Mouse (Mus musculus) embryo, embryonic 9.5 days (tissue): ENCODE data around the gene Dao.

Experiments
- DNase-seq: peaks from one replicate; pipeline ENCODE4 v3.0.0-alpha.2; 2017; ENCODE audit errors: extremely low spot score

Gene Dao

DNA sequence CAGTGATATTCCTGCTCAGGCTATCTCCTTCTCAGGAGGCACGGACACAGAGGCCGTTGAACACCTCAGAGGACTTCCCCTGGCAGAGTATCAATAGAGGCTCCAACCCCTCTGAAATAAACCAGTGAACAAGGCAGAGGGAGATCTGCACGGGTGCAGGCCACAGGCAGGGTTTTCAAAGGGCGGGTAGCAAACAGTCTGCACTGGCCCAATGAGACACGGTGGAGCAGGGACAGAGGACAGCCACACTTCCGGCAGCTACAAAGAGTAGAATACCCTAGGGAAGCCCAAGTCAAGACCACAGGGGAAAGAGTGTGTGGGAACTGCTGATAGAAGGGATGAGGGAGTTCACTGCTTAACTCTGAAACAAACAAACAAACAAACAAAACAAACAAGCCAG lies 20.0 kb upstream of the Dao start:
- no peak for DNase-seq

DNA sequence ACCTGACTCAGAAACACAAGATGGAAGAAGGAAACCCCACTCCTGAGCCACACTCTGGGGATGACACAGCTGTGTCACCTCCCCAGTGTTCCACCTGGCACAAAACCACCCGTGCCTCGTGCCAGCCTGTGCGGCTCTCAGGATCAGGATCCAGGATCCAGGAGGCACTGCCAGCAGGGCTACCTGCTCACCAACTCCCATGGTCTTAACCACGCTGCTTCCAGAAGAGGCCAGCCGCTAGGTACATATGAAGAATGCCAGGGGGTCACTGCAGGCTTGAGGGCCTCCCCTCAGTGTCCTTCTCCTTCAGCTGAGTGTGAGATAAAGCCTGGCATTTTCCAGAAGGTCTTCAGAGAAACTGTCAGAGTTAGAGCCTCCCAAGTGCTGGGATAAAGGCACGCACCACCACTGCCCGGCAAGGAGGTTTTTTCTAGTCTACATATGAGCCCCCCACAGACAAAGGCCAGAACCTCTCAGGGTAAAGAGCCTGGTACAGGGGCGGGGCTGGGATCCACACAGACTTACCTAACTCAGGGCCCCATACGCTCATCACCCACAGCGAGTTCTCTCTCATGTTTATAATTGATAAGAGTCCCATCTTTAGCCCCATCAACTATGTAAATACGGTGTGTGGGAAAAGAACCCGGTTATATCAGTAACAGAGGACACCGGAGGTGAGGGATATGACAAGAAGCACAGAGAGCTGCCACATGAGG lies 19.3 kb upstream of the Dao start:
- no peak for DNase-seq

DNA sequence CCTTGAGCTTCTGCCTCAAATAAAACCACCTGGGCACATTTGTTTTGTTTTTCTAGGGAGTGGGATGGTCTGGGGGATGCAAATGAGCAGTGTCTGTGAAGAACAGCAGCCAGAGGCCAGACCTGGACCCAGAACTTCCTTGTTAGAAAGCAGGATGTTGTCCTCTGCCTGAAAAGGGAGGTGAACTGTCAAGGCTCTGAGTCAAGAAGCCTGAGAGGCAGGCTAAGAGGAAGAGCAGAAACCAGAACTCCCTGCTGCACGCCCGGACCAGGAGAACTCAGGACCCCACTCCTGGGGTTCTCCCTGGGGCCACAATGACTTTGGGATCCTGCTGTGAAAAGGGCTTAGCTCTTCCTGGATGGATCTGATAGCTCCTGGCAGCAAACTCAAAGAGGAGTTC lies 17.8 kb upstream of the Dao start:
- no peak for DNase-seq

DNA sequence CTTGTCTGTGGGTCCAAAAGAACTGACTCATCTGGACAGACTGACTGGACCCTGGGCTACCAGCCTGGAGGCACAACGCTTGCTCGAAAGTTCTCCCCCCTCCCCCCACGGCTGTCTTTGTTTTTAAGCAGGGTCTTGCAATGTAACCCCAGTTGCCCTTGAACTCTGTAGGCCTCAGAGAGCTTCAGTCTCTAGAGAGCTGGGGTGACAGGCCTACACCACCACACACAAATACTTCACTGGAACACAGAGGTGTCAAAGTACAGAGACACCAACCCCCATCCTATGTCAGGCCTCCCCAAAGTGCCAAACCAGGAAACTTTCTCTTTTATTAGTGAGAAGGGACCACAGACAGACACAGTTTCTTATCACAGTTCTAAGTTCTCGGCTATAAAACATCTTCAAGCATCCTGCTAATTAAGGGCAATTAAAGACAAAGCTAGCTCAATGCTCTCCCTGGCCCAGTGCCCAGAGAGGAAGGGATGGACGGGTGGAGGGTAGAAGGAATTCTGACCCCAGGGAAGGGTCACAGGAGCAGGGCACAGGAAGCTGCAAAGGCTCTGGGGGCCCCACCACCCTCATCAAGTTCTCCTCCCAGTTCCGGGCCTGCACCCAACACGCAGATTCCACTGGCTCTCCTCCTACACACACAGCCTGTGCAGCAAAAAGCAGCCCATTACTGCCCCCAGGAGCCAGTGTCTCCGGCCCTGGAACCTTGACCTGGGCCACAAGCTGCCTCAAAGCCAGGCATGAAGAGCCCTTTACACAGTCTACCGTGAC lies 17.1 kb upstream of the Dao start:
- peak; percentile 22 for DNase-seq

DNA sequence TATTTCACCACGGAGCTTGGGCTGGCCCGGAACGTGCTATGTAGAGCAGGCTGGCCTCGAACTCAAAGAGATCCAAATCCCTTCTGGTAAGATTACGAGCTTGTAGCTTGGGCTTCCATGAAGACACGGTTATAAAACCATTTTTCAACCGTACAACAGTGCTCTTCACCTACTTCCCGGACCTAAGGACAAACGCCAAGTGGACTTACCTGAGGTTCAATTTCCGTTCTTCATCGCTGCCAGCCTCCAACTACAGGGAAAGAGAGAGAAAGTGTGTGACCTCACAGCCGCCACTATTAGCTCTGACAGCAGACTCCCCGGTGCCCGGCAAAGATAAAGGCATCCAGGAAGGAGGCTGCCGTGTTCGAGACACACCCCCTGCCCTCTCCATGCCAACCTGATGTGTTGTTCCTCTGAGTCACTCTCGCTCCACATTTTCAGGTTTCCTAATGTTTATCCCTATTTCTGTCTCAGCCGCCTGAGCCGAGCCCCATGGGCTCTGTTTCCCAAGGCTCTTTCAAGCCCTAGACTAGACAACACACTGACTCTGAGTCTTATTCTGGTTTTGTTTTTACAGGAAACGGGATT lies 14.0 kb upstream of the Dao start:
- DNase-seq, result no peak

DNA sequence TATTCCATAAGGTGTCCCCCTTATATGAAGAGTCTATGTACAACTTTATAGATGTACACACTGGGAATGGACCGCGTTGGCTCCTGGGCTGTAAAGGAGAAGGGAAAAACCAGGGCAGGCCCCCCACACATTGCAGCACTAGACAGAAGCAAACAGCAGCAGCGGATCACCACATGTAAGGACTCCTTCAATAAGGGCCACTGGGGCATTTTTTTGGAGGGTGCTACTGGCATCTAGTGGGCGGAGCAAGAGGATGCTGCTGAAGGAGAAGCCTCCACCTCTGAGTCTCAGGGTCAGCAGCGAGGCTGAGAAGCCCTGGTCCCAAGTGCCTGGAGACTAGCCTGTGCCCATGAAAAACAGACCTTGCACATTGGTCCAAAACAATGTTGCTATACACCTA lies 12.9 kb upstream of the Dao start:
- no peak for DNase-seq

DNA sequence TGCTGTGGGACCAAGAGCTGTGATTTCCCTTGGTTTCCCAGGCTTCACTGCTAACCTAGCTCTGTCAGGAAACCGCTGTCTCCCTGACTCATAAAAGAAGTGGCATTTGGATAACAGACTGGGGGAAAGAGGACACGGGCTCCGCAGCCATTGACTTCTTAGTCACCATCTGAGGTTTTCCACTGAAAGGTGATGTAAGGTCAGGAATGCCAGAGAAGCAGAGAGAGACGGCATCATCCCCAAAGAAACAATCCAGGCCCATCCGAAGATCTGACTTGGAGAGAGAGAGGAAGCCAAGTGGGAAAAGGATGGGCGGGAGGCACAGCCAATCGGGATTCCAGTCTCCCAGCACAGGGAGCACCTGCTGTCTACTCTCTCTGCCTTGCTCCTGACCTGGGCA lies 12.4 kb upstream of the Dao start:
- no peak for DNase-seq

DNA sequence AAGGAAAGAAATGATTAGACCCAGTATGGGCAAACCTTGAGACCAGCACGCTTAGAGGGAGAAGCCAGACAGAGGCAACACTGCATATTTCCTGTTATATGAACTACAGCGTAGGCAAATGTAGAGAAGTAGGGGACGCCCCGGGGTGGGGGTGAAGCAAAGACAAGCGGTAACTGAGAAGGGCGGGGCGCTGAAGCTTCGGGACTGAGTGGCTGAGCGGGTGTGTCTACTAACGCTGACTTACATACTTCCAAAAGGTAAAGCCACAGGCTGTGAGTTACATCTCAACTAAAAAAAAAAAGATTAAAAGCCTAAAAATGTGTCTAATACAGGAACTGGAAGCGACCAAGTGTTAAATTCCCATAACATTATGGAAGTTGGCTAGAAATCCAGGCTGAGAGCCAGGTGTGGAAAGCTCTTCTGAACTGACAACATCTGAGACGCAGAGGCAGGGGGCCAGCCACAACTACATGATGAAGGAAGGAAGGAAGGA lies 11.1 kb upstream of the Dao start:
- DNase-seq, result no peak

DNA sequence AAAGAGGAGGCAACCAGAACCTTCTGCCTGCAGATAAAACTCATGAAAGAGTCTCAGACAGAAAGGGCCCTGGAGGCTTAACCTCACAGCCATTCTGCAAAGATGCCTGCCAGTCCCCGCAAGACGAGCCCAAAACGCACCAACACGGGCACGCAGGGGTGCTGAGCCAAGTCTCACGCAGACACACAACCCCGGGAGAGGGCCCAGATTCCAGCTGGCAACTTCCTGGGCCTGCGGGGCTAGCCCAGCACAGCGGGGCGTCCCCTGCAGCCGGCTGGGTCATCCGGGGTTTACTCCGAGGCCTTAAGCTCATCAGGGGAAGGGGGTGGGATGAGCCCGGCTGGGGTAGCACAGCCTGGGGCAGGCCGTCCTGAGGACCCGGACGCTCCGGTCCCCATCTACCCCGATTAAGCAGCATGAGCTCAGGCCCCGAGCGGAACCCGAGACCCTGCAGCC lies 10.4 kb upstream of the Dao start:
- DNase-seq, result peak; percentile 86

DNA sequence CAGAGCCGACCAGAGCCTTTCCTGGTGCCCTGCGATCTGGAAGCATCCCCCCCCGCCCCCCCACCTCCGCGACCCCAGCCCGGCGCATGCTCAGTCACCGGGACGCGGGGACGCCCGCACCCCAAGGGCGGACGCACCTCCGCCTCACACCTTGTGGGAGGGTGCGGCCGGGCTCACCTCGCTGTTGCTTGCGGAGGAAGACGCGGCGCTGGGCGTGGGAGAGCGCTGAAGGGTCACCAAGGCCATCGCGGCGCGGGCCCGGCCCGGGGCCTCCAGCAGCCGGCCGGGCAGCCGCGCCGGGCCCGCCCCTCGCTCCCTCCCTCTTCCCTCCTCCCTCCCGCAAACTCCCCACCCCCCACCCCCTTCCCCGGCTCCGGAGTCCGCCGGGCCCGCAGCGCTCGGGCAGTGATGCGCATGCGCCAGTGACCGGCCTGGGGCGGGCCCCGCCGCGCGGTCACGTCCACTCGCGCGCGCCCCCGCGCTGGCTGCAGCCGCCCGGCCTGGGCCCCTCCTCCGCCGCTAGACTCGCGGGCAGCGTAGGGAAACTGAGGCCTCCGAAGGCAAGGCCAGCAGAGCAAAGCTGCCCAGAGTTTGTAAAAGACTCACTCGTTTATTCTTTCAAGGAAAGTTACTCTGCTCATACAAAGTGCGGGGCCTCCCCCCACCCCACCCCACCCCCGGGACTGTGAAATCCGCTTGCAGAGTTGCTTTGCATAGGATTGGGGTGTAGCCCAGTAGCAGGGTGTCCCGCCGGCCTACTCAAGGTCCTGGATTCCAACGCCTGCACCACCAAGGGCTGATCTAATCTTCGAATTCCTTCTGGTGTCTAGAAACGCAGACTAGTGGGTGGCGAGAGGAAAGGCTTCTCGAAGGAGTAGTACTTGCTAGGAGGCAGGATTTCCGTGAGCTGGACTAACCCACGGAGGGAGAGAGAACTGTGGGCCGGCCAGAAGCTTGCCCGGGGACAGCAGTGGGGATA lies 9.7 kb upstream of the Dao start, which contains the start of gene Ssh1:
Gene Ssh1 (minus strand): TSS at position 408 of the 979 bp plus-strand sequence.
- DNase-seq, result peak; percentile 92

DNA sequence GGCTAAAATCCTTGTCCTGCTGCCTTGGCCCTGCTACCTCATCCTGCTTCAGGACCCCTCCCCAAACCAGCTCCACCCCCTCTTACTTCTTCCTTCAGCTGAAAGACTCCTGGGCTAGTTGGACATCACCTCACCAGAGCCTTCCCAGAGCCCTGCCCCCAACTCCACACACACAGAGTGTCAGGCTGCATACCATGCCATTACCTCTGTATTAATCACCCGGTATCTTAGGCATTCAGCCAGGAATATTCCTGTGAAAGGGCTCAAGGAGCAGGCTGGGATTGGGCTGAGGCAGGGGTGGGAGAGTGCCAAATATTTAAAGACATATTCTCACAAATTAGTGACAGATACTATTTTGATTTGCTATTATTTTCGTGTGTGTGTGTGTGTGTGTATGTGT lies 7.0 kb upstream of the Dao start:
- no peak for DNase-seq

DNA sequence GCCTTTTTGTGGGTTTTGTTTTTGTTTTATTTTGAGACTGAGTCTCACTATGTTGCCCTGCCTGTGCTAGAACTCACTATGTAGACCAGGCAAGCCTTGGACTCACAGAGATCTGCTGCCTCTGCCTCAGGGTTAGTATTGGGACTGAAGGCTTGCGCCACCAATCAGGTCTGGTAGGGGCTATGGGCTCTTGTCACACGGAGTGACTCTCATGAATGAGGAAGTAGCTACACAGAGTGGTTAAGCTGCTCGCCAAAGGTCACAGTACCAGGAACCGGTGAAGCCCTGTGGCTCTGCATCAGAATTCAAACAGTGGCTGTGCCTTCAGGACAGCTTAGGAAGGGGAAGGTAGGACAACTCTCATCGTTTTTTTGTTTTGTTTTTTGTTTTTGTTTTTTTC lies 4.1 kb upstream of the Dao start:
- no peak for DNase-seq

DNA sequence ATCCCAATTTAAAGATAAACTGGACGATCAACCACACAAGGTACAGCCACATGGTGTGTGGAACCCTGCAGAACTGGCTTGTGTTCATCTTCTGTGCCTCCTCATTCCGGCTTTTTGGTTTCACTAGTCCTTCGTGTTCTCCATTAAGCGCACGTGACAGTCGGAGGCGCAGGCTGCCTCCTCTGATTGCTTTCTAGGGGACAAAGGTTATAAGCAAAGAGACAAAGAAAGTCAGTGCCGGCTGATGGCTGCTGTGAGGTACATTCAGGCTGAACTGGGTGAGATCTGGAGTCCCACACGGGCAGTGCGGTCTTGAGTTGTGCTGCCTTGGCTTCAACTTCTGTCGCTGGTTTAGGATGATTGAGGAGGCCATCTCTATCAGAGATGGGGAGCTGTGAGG lies 1.1 kb downstream of the Dao start:
- no peak for DNase-seq

DNA sequence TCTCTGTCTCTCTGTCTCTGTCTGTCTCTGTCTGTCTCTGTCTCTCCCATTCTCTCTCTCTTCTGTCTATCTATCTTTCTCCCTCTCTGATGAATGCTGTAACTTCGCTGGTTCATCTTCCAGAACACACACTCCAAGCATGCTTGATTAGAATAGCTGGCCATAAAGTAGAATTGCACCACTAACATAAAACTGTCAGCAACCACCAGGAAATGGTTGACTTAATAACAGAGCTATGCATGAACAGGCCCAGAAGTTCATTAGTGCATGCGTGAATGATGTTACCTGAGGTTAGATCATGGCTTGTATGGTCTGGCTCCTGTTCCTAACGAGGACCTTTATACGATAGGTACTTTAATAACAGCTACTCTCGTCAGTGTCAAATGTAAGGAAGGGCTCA lies 1.6 kb downstream of the Dao start:
- DNase-seq, result no peak

DNA sequence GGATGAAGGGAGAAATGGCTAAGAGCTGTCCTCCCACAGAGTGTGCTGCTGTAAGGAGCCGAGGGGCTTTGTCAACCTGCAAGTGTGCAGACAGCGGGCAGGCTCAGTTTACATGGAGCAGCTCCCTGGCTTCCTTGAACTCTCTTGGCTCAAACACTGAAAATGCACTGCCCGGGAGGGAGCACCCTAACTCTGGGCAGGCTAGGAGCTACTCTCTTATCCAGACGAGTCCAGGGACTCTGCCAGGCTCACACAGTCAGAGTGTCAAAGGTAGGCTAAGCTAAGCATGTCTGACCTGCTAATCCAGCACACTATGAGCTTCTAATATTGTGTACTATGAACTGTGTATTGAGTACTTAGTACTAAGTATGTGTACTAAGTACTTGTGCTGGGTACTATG lies 3.5 kb downstream of the Dao start:
- no peak for DNase-seq

DNA sequence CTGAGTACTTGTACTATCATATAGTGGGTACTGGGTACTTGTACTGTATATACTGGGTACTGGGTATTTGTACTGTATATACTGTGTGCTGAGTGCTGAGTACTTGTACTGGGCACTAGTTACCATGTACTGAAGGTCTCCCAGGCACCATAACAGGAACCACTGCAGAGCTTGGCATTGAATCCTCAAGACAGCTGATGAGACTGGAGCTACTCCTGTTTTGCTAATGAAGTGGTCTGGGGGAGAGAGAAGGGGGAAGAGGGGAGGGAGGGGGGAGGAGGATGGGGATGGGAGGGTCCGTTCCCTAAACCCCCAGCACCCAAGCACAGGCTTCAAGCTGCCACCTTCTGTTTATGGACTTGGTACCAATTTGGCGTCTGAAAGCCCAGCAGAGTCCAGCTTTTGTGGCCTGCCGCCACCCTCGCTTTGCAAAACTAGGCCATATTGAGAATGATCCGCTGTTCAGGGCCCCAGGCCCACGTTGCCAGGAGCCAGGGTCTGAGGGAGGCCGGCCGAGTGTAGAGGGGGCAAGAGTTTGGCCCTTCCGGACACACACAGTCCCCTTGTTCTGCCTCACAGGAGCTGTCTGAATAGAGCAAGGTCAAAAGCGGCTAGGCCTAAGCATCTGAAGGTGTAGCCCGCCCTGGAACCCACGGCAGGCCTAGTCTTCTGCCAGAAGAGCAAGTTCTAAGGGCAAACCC lies 4.4 kb downstream of the Dao start:
- no peak for DNase-seq

DNA sequence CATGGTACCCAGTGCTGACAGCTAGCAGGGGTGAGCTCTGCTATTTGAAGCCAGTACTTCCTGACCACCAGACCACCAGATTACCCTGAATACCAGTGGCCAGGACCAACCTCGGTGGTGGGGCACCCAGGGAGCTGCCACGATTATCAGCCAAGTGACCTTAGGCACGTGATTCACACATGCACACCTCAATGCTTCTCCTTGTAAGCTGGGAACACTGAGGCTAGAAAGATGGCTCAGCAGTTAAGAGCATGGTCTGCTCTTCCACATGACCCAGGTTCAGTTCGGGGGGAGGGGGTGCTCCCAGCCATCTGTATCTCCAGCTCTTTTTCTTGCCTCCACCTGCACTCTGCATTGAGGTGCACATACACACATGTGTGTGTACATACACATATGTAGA lies 5.5 kb downstream of the Dao start:
- no peak for DNase-seq

DNA sequence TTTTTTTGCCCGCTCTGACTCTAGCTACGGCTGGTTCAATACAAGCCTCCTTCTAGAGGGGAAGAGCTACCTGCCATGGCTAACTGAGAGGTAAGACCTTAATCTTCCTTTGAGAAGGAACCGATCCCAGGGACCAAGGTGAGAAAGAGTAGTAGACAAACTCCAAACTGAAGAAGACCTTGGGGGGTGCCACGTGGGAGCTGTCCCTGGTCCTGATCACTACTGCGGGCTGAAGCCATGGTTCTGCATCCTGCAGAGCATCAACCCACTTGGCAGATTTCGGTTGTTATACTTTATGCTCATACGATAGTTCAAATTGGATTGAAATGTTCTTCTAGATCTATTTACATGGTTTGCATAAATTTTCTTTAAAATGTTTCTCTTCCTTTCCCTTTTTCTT lies 11.6 kb downstream of the Dao start:
- DNase-seq, result peak; percentile 24

DNA sequence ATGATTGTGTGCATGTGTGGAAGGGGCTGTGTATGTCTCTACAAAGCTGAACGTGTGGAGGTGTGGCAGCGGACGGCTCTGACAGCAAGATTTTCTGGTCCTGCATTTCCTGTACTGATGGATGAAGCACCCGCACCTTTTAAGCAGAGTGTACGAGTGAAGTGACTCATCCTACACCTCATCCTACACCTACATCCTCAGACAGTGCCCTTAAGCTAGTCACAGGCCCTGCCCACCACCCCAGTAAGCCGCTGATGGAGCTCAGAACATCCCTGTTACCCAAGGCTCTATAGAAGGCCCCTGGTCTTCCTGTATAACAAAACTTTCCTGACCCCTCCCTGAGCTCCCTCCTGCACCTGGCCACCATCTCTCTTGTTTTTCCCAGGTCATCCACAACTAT lies 20.9 kb downstream of the Dao start:
- no peak for DNase-seq

DNA sequence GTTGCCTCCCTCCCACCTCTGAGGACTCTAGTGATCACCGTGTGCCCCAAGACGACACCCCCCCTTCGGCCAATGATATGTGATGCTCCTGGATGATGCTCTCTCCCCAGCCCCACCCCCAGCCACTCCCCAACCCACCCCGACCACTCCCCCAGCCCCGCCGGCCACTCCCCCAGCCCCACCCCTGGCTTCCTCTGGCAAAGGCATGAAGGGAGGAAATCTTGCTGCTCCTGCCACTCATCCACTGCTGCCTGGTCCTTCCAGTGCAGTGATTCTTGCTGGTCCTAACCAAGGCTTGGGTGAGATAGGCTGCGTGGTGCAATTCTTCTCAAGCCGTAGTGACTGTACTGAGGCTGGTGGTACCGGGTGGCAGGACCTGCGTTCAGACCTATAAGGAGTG lies 21.4 kb downstream of the Dao start:
- peak; percentile 59 for DNase-seq
